In the genomic region with DNA sequence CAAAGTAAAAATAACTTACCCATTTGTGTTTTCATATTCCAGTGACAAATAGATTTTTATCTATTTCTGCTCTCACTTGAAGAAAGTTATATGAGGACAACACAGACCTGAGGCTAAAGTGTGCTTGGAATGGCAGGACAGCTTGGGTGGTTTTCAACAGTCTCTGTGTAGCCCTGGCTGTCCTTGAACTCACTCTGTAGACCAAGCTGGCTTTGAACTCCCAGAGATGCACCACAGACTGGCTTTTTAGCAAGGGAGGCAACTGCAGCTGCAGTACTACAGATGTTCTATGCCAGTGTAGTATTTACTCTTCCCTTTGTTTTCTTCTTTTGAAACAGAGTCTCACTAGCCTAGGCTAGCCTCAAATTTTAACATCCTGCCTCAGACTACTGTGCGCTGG, we compare ENCODE assay signal across 21 mouse cellular contexts. TPM values are rescaled to one million over a fixed set of nuclear protein-coding genes. Genes with fewer than 3 reads are reported as not detected.
DNase-seq lines count a peak whose midpoint lies in the region; ATAC-seq lines count a peak whose summit lies in the region.
"Had no signal": no experiment of that assay in that cellular context is flagged by ENCODE, and none has a peak within 500 bp of the region (broad histone marks: within the 10 kb centered on the region; RNA-seq: fewer than 3 reads in every experiment).

No protein-coding gene starts in this region.

- H3K9ac ChIP-seq in intestine, embryonic 14.5 days (ENCODE audit: low read length): no peak overlapping the region
- no peak overlapping the region for H3K9ac ChIP-seq in intestine, embryonic 15.5 days
- no peak overlapping the region for H3K9ac ChIP-seq in midbrain, embryonic 11.5 days (ENCODE audit: low read length)
- no peak overlapping the region for H3K9ac ChIP-seq in midbrain, embryonic 14.5 days (replicated peaks; ENCODE audit: low read length)

- no peak overlapping the region for H3K4me3 ChIP-seq in intestine, embryonic 14.5 days (ENCODE audit: low read depth, low read length)
- H3K4me3 ChIP-seq in intestine, embryonic 15.5 days (replicated peaks): no peak overlapping the region
- H3K4me3 ChIP-seq in midbrain, embryonic 11.5 days (ENCODE audit: low read depth, low read length): no peak overlapping the region
- H3K4me3 ChIP-seq in midbrain, embryonic 14.5 days (replicated peaks; ENCODE audit: low read depth, low read length): no peak overlapping the region

- H3K9me3 ChIP-seq in intestine, embryonic 14.5 days (ENCODE audit: control insufficient read depth, low read length): no peaks in the 10 kb centered on the region
- no peaks in the 10 kb centered on the region for H3K9me3 ChIP-seq in intestine, embryonic 15.5 days
- H3K9me3 ChIP-seq in midbrain, embryonic 11.5 days (ENCODE audit: control insufficient read depth, low read length): no peaks in the 10 kb centered on the region
- no peaks in the 10 kb centered on the region for H3K9me3 ChIP-seq in midbrain, embryonic 14.5 days (ENCODE audit: control insufficient read depth, low read length)
- H3K9me3 ChIP-seq: G1E had no signal

- H3K27ac ChIP-seq in intestine, embryonic 14.5 days (ENCODE audit: low read depth): no peak overlapping the region
- H3K27ac ChIP-seq in intestine, embryonic 15.5 days: no peak overlapping the region
- H3K27ac ChIP-seq in midbrain, embryonic 11.5 days (ENCODE audit: low read depth, low read length): no peak overlapping the region
- H3K27ac ChIP-seq in midbrain, embryonic 14.5 days (replicated peaks; ENCODE audit: low read depth, low read length): no peak overlapping the region

- 97% methylated on average over 1 of the region's 1 CpGs for WGBS in intestine, embryonic 14.5 days
- WGBS in intestine, embryonic 15.5 days: 100% methylated on average over 1 of the region's 1 CpGs
- 96% methylated on average over 1 of the region's 1 CpGs for whole genome bisulfite sequencing in midbrain, embryonic 11.5 days
- WGBS in midbrain, embryonic 14.5 days: 97% methylated on average over 1 of the region's 1 CpGs

- H3K4me2 ChIP-seq in intestine, embryonic 14.5 days (ENCODE audit: low read length): no peak overlapping the region
- no peak overlapping the region for H3K4me2 ChIP-seq in intestine, embryonic 15.5 days (replicated peaks)
- no peak overlapping the region for H3K4me2 ChIP-seq in midbrain, embryonic 11.5 days
- no peak overlapping the region for H3K4me2 ChIP-seq in midbrain, embryonic 14.5 days (ENCODE audit: low read length)

- ATAC-seq in intestine, embryonic 14.5 days (replicated peaks; ENCODE audit: low FRiP score, low TSS enrichment, low read depth): no peak
- ATAC-seq in intestine, embryonic 15.5 days: no peak
- no peak for ATAC-seq in midbrain, embryonic 11.5 days (ENCODE audit: low FRiP score)
- ATAC-seq in midbrain, embryonic 14.5 days (ENCODE audit: low FRiP score, low TSS enrichment): no peak
- ATAC-seq: activated CD4-positive, CD25-positive, alpha-beta regulatory T cell, adult 4 months; CD4-positive, CD25-positive, alpha-beta regulatory T cell, adult 4 months; Patski had no signal

- H3K36me3 ChIP-seq in intestine, embryonic 14.5 days (ENCODE audit: control insufficient read depth, insufficient read depth, low read length): peaks cover 91% of the 10 kb centered on the region
- H3K36me3 ChIP-seq in intestine, embryonic 15.5 days: peaks cover 23% of the 10 kb centered on the region; the same call in 1 of the 2 replicates
- peaks cover 19% of the 10 kb centered on the region for H3K36me3 ChIP-seq in midbrain, embryonic 11.5 days (ENCODE audit: control insufficient read depth, insufficient read depth, low read length)
- H3K36me3 ChIP-seq in midbrain, embryonic 14.5 days (ENCODE audit: control insufficient read depth, insufficient read depth, low read length): peaks cover 79% of the 10 kb centered on the region

- DNase-seq in heart, adult 11 months: peak; percentile 82
- no peak for DNase-seq in heart, adult 8-10 months (ENCODE audit: low spot score)
- DNase-seq in intestine, embryonic 14.5 days (ENCODE audit: low spot score): peak; percentile 6
- DNase-seq in midbrain, embryonic 11.5 days (ENCODE audit: low spot score, missing footprints): peak; percentile 80
- no peak for DNase-seq in midbrain, embryonic 14.5 days
- DNase-seq: adrenal gland, adult 2 months; adrenal gland, adult 8-10 months; adrenal gland, postnatal 10 days; adrenal gland, postnatal 14 days; adrenal gland, postnatal 25 days; adrenal gland, postnatal 36 days; B cell, adult 2 months; cerebellum, adult 11 months; cerebellum, adult 11-12 months; cerebellum, adult 18-20 months had no signal

- no peaks in the 10 kb centered on the region for H3K4me1 ChIP-seq in intestine, embryonic 14.5 days (replicated peaks; ENCODE audit: control insufficient read depth, insufficient read depth, low read length)
- no peaks in the 10 kb centered on the region for H3K4me1 ChIP-seq in intestine, embryonic 15.5 days (replicated peaks)
- no peaks in the 10 kb centered on the region for H3K4me1 ChIP-seq in midbrain, embryonic 11.5 days (ENCODE audit: control insufficient read depth, insufficient read depth, low read length)
- H3K4me1 ChIP-seq in midbrain, embryonic 14.5 days (ENCODE audit: control insufficient read depth, insufficient read depth, low read length): no peaks in the 10 kb centered on the region

- no peaks in the 10 kb centered on the region for H3K27me3 ChIP-seq in intestine, embryonic 14.5 days (replicated peaks; ENCODE audit: control insufficient read depth, insufficient read depth, low read length)
- no peaks in the 10 kb centered on the region for H3K27me3 ChIP-seq in intestine, embryonic 15.5 days (replicated peaks)
- H3K27me3 ChIP-seq in midbrain, embryonic 11.5 days (ENCODE audit: control insufficient read depth, insufficient read depth, low read length): no peaks in the 10 kb centered on the region
- no peaks in the 10 kb centered on the region for H3K27me3 ChIP-seq in midbrain, embryonic 14.5 days (ENCODE audit: control insufficient read depth, insufficient read depth, low read length)
- H3K27me3 ChIP-seq: CH12.LX, Patski had no signal

RNA-seq across cellular contexts. Expression of a gene that starts 38.5 kb away (rescaled TPM):
- 10 to 100 TPM; 78.7 to 80.0 (median 79.7) TPM for total RNA-seq in heart, adult 8-10 months (2022)
- 79.9 and 86.0 TPM in 2 replicates for polyA plus RNA-seq in intestine, embryonic 14.5 days (2014; fragmentation: Nextera tagmentation; extraction: Ambion mirVana)
- 49.2 and 49.4 TPM in 2 replicates for polyA plus RNA-seq in intestine, embryonic 15.5 days (2015; fragmentation: Nextera tagmentation; extraction: Ambion mirVana)
- 111 and 116 TPM in 2 replicates for polyA plus RNA-seq in midbrain, embryonic 11.5 days (2014; fragmentation: Nextera tagmentation; extraction: Ambion mirVana)
- 33.8 and 48.6 TPM in 2 replicates for polyA plus RNA-seq in midbrain, embryonic 14.5 days (2014; fragmentation: Nextera tagmentation; extraction: Ambion mirVana)

RNA-seq across cellular contexts. Expression of a gene that starts 54.3 kb away (rescaled TPM):
- total RNA-seq in heart, adult 8-10 months (2022): 10 to 100 TPM; 78.1 to 82.3 (median 79.1) TPM
- polyA plus RNA-seq in intestine, embryonic 14.5 days (2014; fragmentation: Nextera tagmentation; extraction: Ambion mirVana): 83.1 and 90.0 TPM in 2 replicates
- polyA plus RNA-seq in intestine, embryonic 15.5 days (2015; fragmentation: Nextera tagmentation; extraction: Ambion mirVana): 77.3 and 84.1 TPM in 2 replicates
- 92.6 and 101 TPM in 2 replicates for polyA plus RNA-seq in midbrain, embryonic 11.5 days (2014; fragmentation: Nextera tagmentation; extraction: Ambion mirVana)
- 115 and 135 TPM in 2 replicates for polyA plus RNA-seq in midbrain, embryonic 14.5 days (2014; fragmentation: Nextera tagmentation; extraction: Ambion mirVana)

Comparison
In these comparisons a context has a peak if more than half of its experiments do, and no peak if none do; other contexts are left out.
1. DNase-seq: peak in heart, adult 11 months (single experiment), intestine, embryonic 14.5 days (single experiment) and midbrain, embryonic 11.5 days (single experiment); none in heart, adult 8-10 months (single experiment) and midbrain, embryonic 14.5 days (single experiment).